Mouse (Mus musculus) CH12.LX (cell line): ENCODE data around the gene Ebf1. TPM values are rescaled to one million over a fixed set of nuclear protein-coding genes. Genes with fewer than 3 reads are reported as not detected.

Source experiments
- DNase-seq: peaks from one replicate; pipeline ENCODE4 v3.0.0-alpha.2; 2013; ENCODE audit errors: extremely low read depth
- H3K27ac ChIP-seq: 2 replicates; pipeline ENCODE4 v1.5.1; 2012; ENCODE audit warnings: low read depth, mild to moderate bottlenecking, control low read depth, moderate library complexity; ENCODE audit not compliant: insufficient read depth
- H3K27me3 ChIP-seq: replicated peaks from 2 replicates; pipeline ENCODE3; 2012; ENCODE audit warnings: inconsistent platforms
- H3K36me3 ChIP-seq, 2 experiments: replicated peaks in 1 of 2; 2 replicates each; pipeline versions ENCODE3 to v1.6.1; 2012; ENCODE audit warnings: inconsistent platforms in 1 of 2, low read length in 1 of 2, mild to moderate bottlenecking in 1 of 2, mixed read lengths in 1 of 2, moderate library complexity in 1 of 2; ENCODE audit not compliant: control insufficient read depth in 1 of 2, insufficient read depth in 1 of 2
- H3K4me1 ChIP-seq, 2 experiments: 2 replicates each; pipeline ENCODE4 v1.6.1; 2012; ENCODE audit warnings: inconsistent platforms in 1 of 2, moderate library complexity in 1 of 2; ENCODE audit not compliant: insufficient read depth in 2 of 2, control insufficient read depth in 1 of 2
- H3K4me2 ChIP-seq: 2 replicates; pipeline ENCODE4 v1.6.1; 2012; ENCODE audit warnings: low read depth, mild to moderate bottlenecking, control low read depth; ENCODE audit not compliant: poor library complexity, insufficient read depth, severe bottlenecking
- H3K4me3 ChIP-seq, 3 experiments: fragments of 150-350 bp in 1 of 3; sonication (generic) in 1 of 3; replicated peaks in 1 of 3; 2 replicates each; pipeline versions ENCODE3 to v1.5.1; 2011 to 2012; ENCODE audit warnings: low read depth in 2 of 3, low read length in 2 of 3, mild to moderate bottlenecking in 2 of 3, moderate library complexity in 2 of 3, control low read depth in 1 of 3, improper control_type of control experiment in 1 of 3, inconsistent platforms in 1 of 3, mixed read lengths in 1 of 3; ENCODE audit not compliant: poor library complexity in 1 of 3
- H3K79me2 ChIP-seq: replicated peaks from 2 replicates; pipeline ENCODE4 v1.6.1; 2012; ENCODE audit warnings: mild to moderate bottlenecking, moderate library complexity; ENCODE audit not compliant: control insufficient read depth, poor library complexity, insufficient read depth, severe bottlenecking; ENCODE audit errors: extremely low read depth
- H3K9ac ChIP-seq: 2 replicates; pipeline ENCODE4 v1.6.1; 2012; ENCODE audit warnings: low read depth, mild to moderate bottlenecking, control low read depth, moderate library complexity; ENCODE audit not compliant: insufficient read depth
- H3K9me3 ChIP-seq: replicated peaks from 2 replicates; pipeline ENCODE3; 2012; ENCODE audit warnings: low read length, inconsistent platforms, mixed read lengths
- CHD1 ChIP-seq: IDR thresholded peaks from 2 replicates; pipeline ENCODE4 v1.6.1; 2012; ENCODE audit warnings: low read depth, low read length, improper control_type of control experiment, inconsistent platforms
- CHD2 ChIP-seq: IDR thresholded peaks from 2 replicates; pipeline ENCODE4 v1.6.1; 2011; ENCODE audit warnings: low read length, improper control_type of control experiment
- CTCF ChIP-seq, 2 experiments: IDR thresholded peaks in 1 of 2; conservative IDR thresholded peaks in 1 of 2; 2 replicates each; pipeline ENCODE4 v1.5.1; 2011 to 2012; ENCODE audit warnings: low read depth in 2 of 2, low read length in 2 of 2, improper control_type of control experiment in 1 of 2, inconsistent platforms in 1 of 2, mild to moderate bottlenecking in 1 of 2, moderate library complexity in 1 of 2
- E2F4 ChIP-seq: IDR thresholded peaks from 2 replicates; pipeline ENCODE4 v1.6.1; 2011; ENCODE audit warnings: low read depth, low read length, improper control_type of control experiment; ENCODE audit not compliant: insufficient replicate concordance
- ELF1 ChIP-seq: IDR thresholded peaks from 2 replicates; pipeline ENCODE4 v1.6.1; 2014; ENCODE audit warnings: low read depth, mild to moderate bottlenecking, inconsistent platforms, low read length, improper control_type of control experiment
- EP300 ChIP-seq: IDR thresholded peaks from 2 replicates; pipeline ENCODE4 v1.6.1; 2011; ENCODE audit warnings: low read length, improper control_type of control experiment
- ETS1 ChIP-seq: conservative IDR thresholded peaks from 2 replicates; pipeline ENCODE4 v1.6.1; 2012; ENCODE audit warnings: low read depth, mild to moderate bottlenecking, inconsistent platforms, low read length, improper control_type of control experiment, moderate library complexity
- GABPA ChIP-seq: IDR thresholded peaks from 2 replicates; pipeline ENCODE4 v1.6.1; 2012; ENCODE audit warnings: low read depth, low read length, improper control_type of control experiment, inconsistent platforms; ENCODE audit not compliant: insufficient replicate concordance
- HCFC1 ChIP-seq: IDR thresholded peaks from 2 replicates; pipeline ENCODE4 v1.6.1; 2012; ENCODE audit warnings: low read depth, mild to moderate bottlenecking, inconsistent platforms, low read length, improper control_type of control experiment
- IRF4 ChIP-seq: IDR thresholded peaks from 2 replicates; pipeline ENCODE4 v1.6.1; 2014; ENCODE audit warnings: low read depth, mild to moderate bottlenecking, inconsistent platforms, low read length, improper control_type of control experiment
- JUND ChIP-seq: conservative IDR thresholded peaks from 2 replicates; pipeline ENCODE4 v1.6.1; 2011; ENCODE audit warnings: low read depth, low read length, improper control_type of control experiment
- MAFK ChIP-seq: IDR thresholded peaks from 2 replicates; pipeline ENCODE4 v1.6.1; 2011; ENCODE audit warnings: low read length, improper control_type of control experiment; ENCODE audit not compliant: insufficient replicate concordance
- MAX ChIP-seq: IDR thresholded peaks from 2 replicates; pipeline ENCODE4 v1.6.1; 2011; ENCODE audit warnings: low read length, improper control_type of control experiment
- MEF2A ChIP-seq: IDR thresholded peaks from 2 replicates; pipeline ENCODE4 v1.6.1; 2014; ENCODE audit warnings: low read depth, mild to moderate bottlenecking, inconsistent platforms, low read length, improper control_type of control experiment, borderline replicate concordance
- MXI1 ChIP-seq: IDR thresholded peaks from 2 replicates; pipeline ENCODE4 v1.6.1; 2011; ENCODE audit warnings: mild to moderate bottlenecking, low read depth, low read length, improper control_type of control experiment
- MYC ChIP-seq: IDR thresholded peaks from 2 replicates; pipeline ENCODE4 v1.6.1; 2011; ENCODE audit warnings: low read depth, mild to moderate bottlenecking, improper control_type of control experiment, low read length
- NRF1 ChIP-seq: IDR thresholded peaks from 2 replicates; pipeline ENCODE4 v1.6.1; 2014; ENCODE audit warnings: low read depth, mild to moderate bottlenecking, inconsistent platforms, low read length, improper control_type of control experiment, moderate library complexity
- POLR2A ChIP-seq: IDR thresholded peaks from 2 replicates; pipeline ENCODE4 v1.6.1; 2011; ENCODE audit warnings: low read depth, mild to moderate bottlenecking, improper control_type of control experiment, low read length
- RAD21 ChIP-seq: IDR thresholded peaks from 2 replicates; pipeline ENCODE4 v1.6.1; 2011; ENCODE audit warnings: low read depth, mild to moderate bottlenecking, low read length, improper control_type of control experiment, moderate library complexity
- SMC3 ChIP-seq: IDR thresholded peaks from 2 replicates; pipeline ENCODE4 v1.6.1; 2011; ENCODE audit warnings: low read depth, low read length, improper control_type of control experiment
- TCF12 ChIP-seq: IDR thresholded peaks from 2 replicates; pipeline ENCODE4 v1.6.1; 2014; ENCODE audit warnings: low read depth, mild to moderate bottlenecking, inconsistent platforms, low read length, improper control_type of control experiment
- USF2 ChIP-seq: conservative IDR thresholded peaks from 2 replicates; pipeline ENCODE4 v1.6.1; 2011; ENCODE audit warnings: low read depth, low read length, improper control_type of control experiment
- ZC3H11A ChIP-seq: IDR thresholded peaks from 2 replicates; pipeline ENCODE4 v1.6.1; 2012; ENCODE audit warnings: low read depth, mild to moderate bottlenecking, inconsistent platforms, low read length, improper control_type of control experiment
- ZMIZ1 ChIP-seq: IDR thresholded peaks from 2 replicates; pipeline ENCODE4 v1.6.1; 2012; ENCODE audit warnings: low read depth, mild to moderate bottlenecking, inconsistent platforms, low read length, improper control_type of control experiment
- dilution Hi-C: fragments of 300-500 bp; cut with MboI; formaldehyde crosslinking; loops from 2 replicates; pipeline ENCODE4 v1.14.3; 2020; ENCODE audit warnings: low sequenced_read_pairs; ENCODE audit not compliant: extremely low pct_unique_long_range_greater_than_20kb, extremely low pct_ligation_motif_present
- in situ Hi-C: fragments of 300-500 bp; cut with MboI; formaldehyde crosslinking; loops from 3 replicates; pipeline ENCODE4 v1.14.3; 2019; ENCODE audit warnings: low sequenced_read_pairs, low pct_ligation_motif_present, low pct_unique_long_range_greater_than_20kb, mixed read lengths
- polyA plus RNA-seq: library from polyadenylated mRNA; unstranded; fragments of >175 nt; gene quantifications from 2 replicates; pipeline ENCODE4 v1.2.1, GENCODE M21; 2012; ENCODE audit warnings: low read depth; ENCODE audit not compliant: insufficient read length
- total RNA-seq, 2 experiments: library from RNA; depleted of rRNA; stranded (reverse); fragments of 300-350 nt in 1 of 2; fragments of >200 nt in 1 of 2; gene quantifications; 2 replicates each; pipeline ENCODE4 v1.2.3; 2012 to 2014

The Ebf1 gene
- total and polyA plus RNA-seq, 3 experiments: 37.8 to 60.7 (median 42.8) TPM

GRCm38 (mm10) chr11:44774411-44774810 lies 157.3 kb downstream of the Ebf1 start:
- Histone ChIP-seq H3K9ac (no peak overlapping the region), H3K27me3 (no peaks in the 10 kb centered on the region), H3K4me1 (peaks cover 30 to 98% of the 10 kb centered on the region in 2 experiments), H3K4me2 (no peak overlapping the region), H3K27ac (no peak overlapping the region), H3K79me2 (peaks cover 3% of the 10 kb centered on the region; the same call in 1 of the 2 replicates), H3K9me3 (no peaks in the 10 kb centered on the region), H3K36me3 (peaks cover 9 to 71% of the 10 kb centered on the region in 2 experiments), H3K4me3 (no peak overlapping the region)
- TF ChIP-seq NRF1: no peak
- TF ChIP-seq GABPA: no peak
- no peak for TF ChIP-seq USF2
- peak; percentile 27; the same call in 1 of the 2 replicates for TF ChIP-seq EP300
- TF ChIP-seq ZC3H11A: no peak
- TF ChIP-seq CHD2: no peak
- no peak for TF ChIP-seq POLR2A
- no peak for TF ChIP-seq ETS1
- TF ChIP-seq MEF2A: peak; percentile 47; the same call in 1 of the 2 replicates
- TF ChIP-seq ZMIZ1: no peak
- no peak for TF ChIP-seq HCFC1
- TF ChIP-seq RAD21: peak; percentile 65
- TF ChIP-seq IRF4: peak; percentile 20; the same call in 1 of the 2 replicates
- no peak for TF ChIP-seq E2F4
- TF ChIP-seq ELF1: no peak
- peak; percentile 75 for TF ChIP-seq SMC3
- TF ChIP-seq CHD1: no peak
- no peak for TF ChIP-seq TCF12
- no peak for TF ChIP-seq MYC
- peak; percentile 55 to 77 for TF ChIP-seq CTCF (conservative IDR thresholded peaks at IDR 0.05 in 1 of 2, IDR thresholded peaks at IDR 0.05 in 1 of 2; ENCODE audit: low read depth in 2 of 2, low read length in 2 of 2)
- TF ChIP-seq MAFK: no peak
- DNase-seq: no peak
- dilution Hi-C loops: no loop called here
- in situ Hi-C loops: no loop called here

DNA sequence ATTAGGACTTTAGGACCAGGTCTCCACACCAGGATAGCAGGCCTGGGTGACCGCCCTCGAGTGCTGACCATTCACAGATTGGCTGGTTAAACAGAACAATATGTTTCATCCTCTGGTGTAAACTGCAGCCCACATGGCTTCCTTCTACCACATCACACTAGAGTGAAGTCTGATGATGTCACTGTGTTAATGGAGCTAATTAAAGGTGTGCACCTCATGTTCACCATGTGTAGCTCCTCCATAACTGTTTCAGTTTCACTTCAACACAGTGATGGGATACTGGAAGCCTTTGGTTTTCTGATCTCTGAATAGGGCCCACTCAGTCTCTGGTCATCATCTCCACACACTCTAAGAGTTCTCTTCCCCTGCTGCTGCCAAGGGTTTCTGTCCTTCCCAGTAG lies 158.4 kb downstream of the Ebf1 start:
- Histone ChIP-seq H3K9ac (no peak overlapping the region), H3K27me3 (no peaks in the 10 kb centered on the region), H3K36me3 (peaks cover 9 to 67% of the 10 kb centered on the region in 2 experiments), H3K4me2 (no peak overlapping the region), H3K4me3 (no peak overlapping the region), H3K9me3 (peaks cover 2% of the 10 kb centered on the region), H3K4me1 (peaks cover 35 to 98% of the 10 kb centered on the region in 2 experiments), H3K27ac (no peak overlapping the region), H3K79me2 (peaks cover 4% of the 10 kb centered on the region; the same call in 1 of the 2 replicates)
- in situ Hi-C loops (loop anchor here (5.0 to 25.0 kb wide), 2 partner anchors 158 to 762 kb away; partner anchors contain the start of gene Ebf1), dilution Hi-C loops (no loop called here)
- TF ChIP-seq MXI1: 0 out of 2 replicates have a peak, but pooled peaks have one; percentile 11
- TF ChIP-seq MYC: peak; percentile 37; the same call in 1 of the 2 replicates
- no peak for TF ChIP-seq JUND
- peak; percentile 48 for TF ChIP-seq MAX
- peak; percentile 37; the same call in 1 of the 2 replicates for TF ChIP-seq MEF2A
- no peak for DNase-seq
